Mouse (Mus musculus) MEL (cell line): ENCODE measurements at regions not wholly inside any gene's neighbourhood (a gene's known extent, or its start where the extent isn't known, plus 50 kb on each side); places are given as distances from the start of the nearest gene placed in this dataset.

Source experiments
- DNase-seq: peaks from one replicate; pipeline ENCODE4 v3.0.0; 2011; ENCODE audit warnings: low read depth, low spot score
- H3K27ac ChIP-seq: 2 replicates; pipeline ENCODE4 v1.5.1; 2012; ENCODE audit warnings: low read depth, mild to moderate bottlenecking, control low read depth, low read length, moderate library complexity; ENCODE audit not compliant: control insufficient read depth
- H3K27me3 ChIP-seq, 2 experiments: fragments of 150-350 bp in 1 of 2; sonication (generic) in 1 of 2; 2 replicates each; pipeline ENCODE4 v1.6.1; 2012; ENCODE audit warnings: low read length in 2 of 2, mild to moderate bottlenecking in 2 of 2, improper control_type of control experiment in 1 of 2, moderate library complexity in 1 of 2; ENCODE audit not compliant: insufficient read depth in 2 of 2, control insufficient read depth in 1 of 2
- H3K36me3 ChIP-seq, 2 experiments: 2 replicates each; pipeline ENCODE4 v1.6.1; 2012 to 2014; ENCODE audit warnings: low read length in 2 of 2, improper control_type of control experiment in 1 of 2, inconsistent platforms in 1 of 2, mild to moderate bottlenecking in 1 of 2; ENCODE audit not compliant: insufficient read depth in 2 of 2, control insufficient read depth in 1 of 2
- H3K4me1 ChIP-seq, 2 experiments: fragments of 150-350 bp in 1 of 2; sonication (generic) in 1 of 2; 2 replicates each; pipeline ENCODE4 v1.6.1; 2012; ENCODE audit warnings: low read length in 2 of 2, improper control_type of control experiment in 1 of 2, mild to moderate bottlenecking in 1 of 2; ENCODE audit not compliant: insufficient read depth in 2 of 2, control insufficient read depth in 1 of 2
- H3K4me3 ChIP-seq, 2 experiments: fragments of 150-350 bp in 1 of 2; sonication (generic) in 1 of 2; 2 replicates each; pipeline ENCODE4 v1.5.1; 2012; ENCODE audit warnings: low read depth in 2 of 2, low read length in 2 of 2, mild to moderate bottlenecking in 2 of 2, moderate library complexity in 2 of 2, control low read depth in 1 of 2, improper control_type of control experiment in 1 of 2; ENCODE audit not compliant: control insufficient read depth in 1 of 2, insufficient read depth in 1 of 2
- H3K79me2 ChIP-seq: 2 replicates; pipeline ENCODE4 v1.6.1; 2012; ENCODE audit warnings: mild to moderate bottlenecking, low read length, moderate library complexity; ENCODE audit not compliant: control insufficient read depth, poor library complexity, insufficient read depth
- H3K9ac ChIP-seq: 2 replicates; pipeline ENCODE4 v1.6.1; 2012; ENCODE audit warnings: low read depth, mild to moderate bottlenecking, control low read depth, low read length, moderate library complexity; ENCODE audit not compliant: control insufficient read depth, poor library complexity, severe bottlenecking
- H3K9me3 ChIP-seq: fragments of 150-350 bp; sonication (generic); replicated peaks from 2 replicates; pipeline ENCODE4 v1.6.1; 2012; ENCODE audit warnings: mild to moderate bottlenecking, low read length, improper control_type of control experiment, moderate library complexity; ENCODE audit not compliant: insufficient read depth
- BHLHE40 ChIP-seq: IDR thresholded peaks from 2 replicates; pipeline ENCODE4 v1.6.1; 2012; ENCODE audit warnings: low read depth, mild to moderate bottlenecking, inconsistent platforms, low read length, improper control_type of control experiment, borderline replicate concordance
- CHD2 ChIP-seq: IDR thresholded peaks from 2 replicates; pipeline ENCODE4 v1.6.1; 2011; ENCODE audit warnings: low read length, improper control_type of control experiment
- ELF1 ChIP-seq: IDR thresholded peaks from 2 replicates; pipeline ENCODE4 v1.6.1; 2014; ENCODE audit warnings: low read depth, mild to moderate bottlenecking, inconsistent platforms, low read length, improper control_type of control experiment, moderate library complexity
- EP300 ChIP-seq, 2 experiments: IDR thresholded peaks; 2 replicates each; pipeline ENCODE4 v1.6.1; 2011; ENCODE audit warnings: improper control_type of control experiment in 2 of 2, low read length in 2 of 2, low read depth in 1 of 2, mild to moderate bottlenecking in 1 of 2
- GABPA ChIP-seq: IDR thresholded peaks from 2 replicates; pipeline ENCODE4 v1.6.1; 2012; ENCODE audit warnings: low read depth, mild to moderate bottlenecking, inconsistent platforms, low read length, improper control_type of control experiment, moderate library complexity
- HCFC1 ChIP-seq: IDR thresholded peaks from 2 replicates; pipeline ENCODE4 v1.6.1; 2012; ENCODE audit warnings: low read depth, mild to moderate bottlenecking, inconsistent platforms, low read length, improper control_type of control experiment, moderate library complexity
- JUND ChIP-seq: IDR thresholded peaks from 2 replicates; pipeline ENCODE4 v1.6.1; 2011; ENCODE audit warnings: low read depth, mild to moderate bottlenecking, improper control_type of control experiment, low read length
- KAT2A ChIP-seq: conservative IDR thresholded peaks from 2 replicates; pipeline ENCODE4 v1.6.1; 2012; ENCODE audit warnings: low read depth, low read length, improper control_type of control experiment, inconsistent platforms
- MAZ ChIP-seq: IDR thresholded peaks from 2 replicates; pipeline ENCODE4 v1.6.1; 2012; ENCODE audit warnings: low read depth, mild to moderate bottlenecking, inconsistent platforms, low read length, improper control_type of control experiment
- MXI1 ChIP-seq: IDR thresholded peaks from 2 replicates; pipeline ENCODE4 v1.6.1; 2011; ENCODE audit warnings: mild to moderate bottlenecking, low read depth, low read length, improper control_type of control experiment
- MYB ChIP-seq: IDR thresholded peaks from 2 replicates; pipeline ENCODE4 v1.6.1; 2011; ENCODE audit warnings: mild to moderate bottlenecking, low read depth, low read length, improper control_type of control experiment
- MYC ChIP-seq: IDR thresholded peaks from 2 replicates; pipeline ENCODE4 v1.6.1; 2011; ENCODE audit warnings: low read depth, mild to moderate bottlenecking, low read length, improper control_type of control experiment, moderate library complexity
- NRF1 ChIP-seq: IDR thresholded peaks from 2 replicates; pipeline ENCODE4 v1.6.1; 2014; ENCODE audit warnings: low read depth, mild to moderate bottlenecking, inconsistent platforms, low read length, improper control_type of control experiment, moderate library complexity; ENCODE audit not compliant: poor library complexity, insufficient read depth, severe bottlenecking
- POLR2AphosphoS2 ChIP-seq: IDR thresholded peaks from 2 replicates; pipeline ENCODE4 v1.6.1; 2011; ENCODE audit warnings: low read length, improper control_type of control experiment
- RAD21 ChIP-seq: IDR thresholded peaks from 2 replicates; pipeline ENCODE4 v1.6.1; 2011; ENCODE audit warnings: mild to moderate bottlenecking, low read depth, low read length, improper control_type of control experiment
- RCOR1 ChIP-seq: IDR thresholded peaks from 2 replicates; pipeline ENCODE4 v1.6.1; 2012; ENCODE audit warnings: low read depth, mild to moderate bottlenecking, inconsistent platforms, low read length, improper control_type of control experiment
- SIN3A ChIP-seq: IDR thresholded peaks from 2 replicates; pipeline ENCODE4 v1.6.1; 2012; ENCODE audit warnings: low read length, improper control_type of control experiment, inconsistent platforms
- SMC3 ChIP-seq: IDR thresholded peaks from 2 replicates; pipeline ENCODE4 v1.6.1; 2011; ENCODE audit warnings: low read depth, low read length, improper control_type of control experiment
- TBP ChIP-seq: IDR thresholded peaks from 2 replicates; pipeline ENCODE4 v1.8.0; 2011; ENCODE audit warnings: low read depth, low read length, improper control_type of control experiment
- UBTF ChIP-seq: IDR thresholded peaks from 2 replicates; pipeline ENCODE4 v1.6.1; 2012; ENCODE audit warnings: low read depth, mild to moderate bottlenecking, inconsistent platforms, low read length, improper control_type of control experiment, moderate library complexity, borderline replicate concordance; ENCODE audit not compliant: insufficient read depth
- USF1 ChIP-seq: IDR thresholded peaks from 2 replicates; pipeline ENCODE4 v1.6.1; 2014; ENCODE audit warnings: low read depth, mild to moderate bottlenecking, inconsistent platforms, low read length, improper control_type of control experiment, moderate library complexity
- USF2 ChIP-seq, 2 experiments: IDR thresholded peaks; 2 replicates each; pipeline ENCODE4 v1.6.1; 2011 to 2012; ENCODE audit warnings: improper control_type of control experiment in 2 of 2, low read length in 2 of 2, borderline replicate concordance in 1 of 2, inconsistent platforms in 1 of 2, low read depth in 1 of 2, mild to moderate bottlenecking in 1 of 2; ENCODE audit not compliant: insufficient read depth in 1 of 2
- ZC3H11A ChIP-seq: IDR thresholded peaks from 2 replicates; pipeline ENCODE4 v1.6.1; 2012; ENCODE audit warnings: low read depth, mild to moderate bottlenecking, inconsistent platforms, low read length, improper control_type of control experiment
- ZMIZ1 ChIP-seq: IDR thresholded peaks from 2 replicates; pipeline ENCODE4 v1.6.1; 2012; ENCODE audit warnings: low read depth, mild to moderate bottlenecking, inconsistent platforms, low read length, improper control_type of control experiment, moderate library complexity
- ZNF384 ChIP-seq: IDR thresholded peaks from 2 replicates; pipeline ENCODE4 v1.6.1; 2012; ENCODE audit warnings: low read depth, mild to moderate bottlenecking, inconsistent platforms, low read length, improper control_type of control experiment

- Histone ChIP-seq H3K79me2 (no peaks in the 10 kb centered on the region), H3K9ac (no peak overlapping the region), H3K27me3 (no peaks in the 10 kb centered on the region), H3K9me3 (no peaks in the 10 kb centered on the region), H3K27ac (no peak overlapping the region), H3K4me3 (no peak overlapping the region), H3K36me3 (no peaks in the 10 kb centered on the region), H3K4me1 (no peaks in the 10 kb centered on the region)
- DNase-seq: no peak
- no peak for TF ChIP-seq JUND
- TF ChIP-seq UBTF: no peak
- no peak for TF ChIP-seq RCOR1
- TF ChIP-seq ZNF384: no peak
- TF ChIP-seq ZMIZ1: no peak
- TF ChIP-seq HCFC1: no peak
- no peak for TF ChIP-seq TBP
- TF ChIP-seq ELF1: no peak
- no peak for TF ChIP-seq GABPA
- no peak for TF ChIP-seq MAZ
- TF ChIP-seq CHD2: no peak
- TF ChIP-seq MYB: no peak
- TF ChIP-seq SMC3: no peak
- no peak for TF ChIP-seq POLR2AphosphoS2
Measured at GRCm38 (mm10) chr9:33327722-33328121, 691.7 kb downstream of the Ets1 start.

- Histone ChIP-seq H3K9ac (no peak overlapping the region), H3K36me3 (no peaks in the 10 kb centered on the region), H3K4me1 (no peaks in the 10 kb centered on the region), H3K79me2 (no peaks in the 10 kb centered on the region), H3K9me3 (no peaks in the 10 kb centered on the region), H3K4me3 (no peak overlapping the region), H3K27ac (no peak overlapping the region), H3K27me3 (no peaks in the 10 kb centered on the region)
- no peak for DNase-seq
- TF ChIP-seq UBTF (no peak), NRF1 (no peak), ZNF384 (no peak), KAT2A (no peak), MYC (no peak), MXI1 (no peak), BHLHE40 (no peak), RAD21 (no peak), GABPA (no peak), ZC3H11A (no peak), USF1 (no peak), SIN3A (no peak), USF2 (IDR thresholded peaks at IDR 0.05; ENCODE audit: borderline replicate concordance in 1 of 2, insufficient read depth in 1 of 2, low read depth in 1 of 2, low read length in 2 of 2) (no peak), CHD2 (no peak), EP300 (IDR thresholded peaks at IDR 0.05; ENCODE audit: low read depth in 1 of 2, low read length in 2 of 2) (no peak), ELF1 (no peak), ZMIZ1 (no peak)
Measured at GRCm38 (mm10) chr9:33350258-33350657, 714.2 kb downstream of the Ets1 start.
